Mouse (Mus musculus) kidney, adult 18-20 months (tissue): ENCODE measurements at regions not wholly inside any gene's neighbourhood (a gene's known extent, or its start where the extent isn't known, plus 50 kb on each side); places are given as distances from the start of the nearest gene placed in this dataset.

ENCODE experiments used
- DNase-seq: peaks from one replicate; pipeline ENCODE4 v3.0.0; 2021

GRCm38 (mm10) chr2:173994301-173995073, 81.6 kb upstream of the Stx16 start:
- DNase-seq, result peak; percentile 22

GRCm38 (mm10) chr2:174004666-174005065, 71.4 kb upstream of the Stx16 start:
- DNase-seq, result no peak

- DNase-seq, result no peak
Observed at GRCm38 (mm10) chr2:174007976-174008349, 68.1 kb upstream of the Stx16 start.

- DNase-seq, result no peak
Observed at GRCm38 (mm10) chr2:174008350-174009218, 67.5 kb upstream of the Stx16 start.

GRCm38 (mm10) chr2:174010038-174010437, 66.1 kb upstream of the Stx16 start:
- no peak for DNase-seq

GRCm38 (mm10) chr2:174011399-174011798, 64.7 kb upstream of the Stx16 start:
- no peak for DNase-seq

- DNase-seq, result no peak
Observed at GRCm38 (mm10) chr2:174014361-174014760, 61.7 kb upstream of the Stx16 start.

GRCm38 (mm10) chr2:174015283-174015682, 60.8 kb upstream of the Stx16 start:
- DNase-seq, result no peak

GRCm38 (mm10) chr2:174016068-174016467, 60.0 kb upstream of the Stx16 start:
- no peak for DNase-seq

GRCm38 (mm10) chr2:174017042-174017441, 59.1 kb upstream of the Stx16 start:
- DNase-seq, result no peak

- no peak for DNase-seq
Observed at GRCm38 (mm10) chr2:174017596-174017995, 58.5 kb upstream of the Stx16 start.

- no peak for DNase-seq
Observed at GRCm38 (mm10) chr2:174018002-174018401, 58.1 kb upstream of the Stx16 start.

GRCm38 (mm10) chr2:174018986-174019385, 57.1 kb upstream of the Stx16 start:
- DNase-seq, result no peak

GRCm38 (mm10) chr2:174019970-174020369, 56.1 kb upstream of the Stx16 start:
- no peak for DNase-seq

GRCm38 (mm10) chr2:174020447-174020846, 55.7 kb upstream of the Stx16 start:
- no peak for DNase-seq

- no peak for DNase-seq
Observed at GRCm38 (mm10) chr2:174021538-174021937, 54.6 kb upstream of the Stx16 start.

GRCm38 (mm10) chr2:174022292-174022691, 53.8 kb upstream of the Stx16 start:
- no peak for DNase-seq

GRCm38 (mm10) chr2:174025181-174025870, 50.8 kb upstream of the Stx16 start:
- DNase-seq, result no peak
